Mouse (Mus musculus) forebrain, embryonic 12.5 days (tissue): ENCODE measurements around the gene Whamm. TPM values are rescaled to one million over a fixed set of nuclear protein-coding genes. Genes with fewer than 3 reads are reported as not detected.

Experiments used
- ATAC-seq: fragments of 200-750 bp; cut with Nextera tagmentation; 2 replicates; pipeline ENCODE4 v1.8.0; 2017; ENCODE audit warnings: moderate TSS enrichment; ENCODE audit not compliant: low FRiP score
- H3K27ac ChIP-seq: fragments of 300-500 bp; sonication (generic); 2 replicates; pipeline ENCODE4 v1.5.1; 2016; ENCODE audit warnings: mild to moderate bottlenecking
- H3K27me3 ChIP-seq: fragments of 300-500 bp; sonication (generic); 2 replicates; pipeline ENCODE4 v1.6.1; 2016; ENCODE audit warnings: mild to moderate bottlenecking
- H3K36me3 ChIP-seq: fragments of 300-500 bp; sonication (generic); replicated peaks from 2 replicates; pipeline ENCODE4 v1.6.1; 2016; ENCODE audit warnings: mild to moderate bottlenecking
- H3K4me1 ChIP-seq: fragments of 300-500 bp; sonication (generic); 2 replicates; pipeline ENCODE4 v1.6.1; 2016
- H3K4me2 ChIP-seq: fragments of 300-500 bp; sonication (generic); 2 replicates; pipeline ENCODE4 v1.6.1; 2016; ENCODE audit warnings: mild to moderate bottlenecking, moderate library complexity
- H3K4me3 ChIP-seq: fragments of 300-500 bp; sonication (generic); replicated peaks from 2 replicates; pipeline ENCODE4 v1.5.1; 2016; ENCODE audit warnings: mild to moderate bottlenecking
- H3K9ac ChIP-seq: fragments of 300-500 bp; sonication (generic); 2 replicates; pipeline ENCODE4 v1.6.1; 2016; ENCODE audit warnings: mild to moderate bottlenecking
- H3K9me3 ChIP-seq: fragments of 300-500 bp; sonication (generic); 2 replicates; pipeline ENCODE4 v1.6.1; 2016
- WGBS: fragments of 180-500 bp; shearing (Covaris S2); methylation state at CpG from one replicate; pipeline ENCODE4 v1.1.7; 2016; 5-methylcytosine and 5-hydroxymethylcytosine counted together
- polyA plus RNA-seq: library from polyadenylated mRNA; unstranded; fragments of >200 nt; fragmentation: Nextera tagmentation; extraction: Ambion mirVana; gene quantifications from 2 replicates; pipeline ENCODE4 v1.2.1, GENCODE M21; 2016

Whamm gene
- polyA plus RNA-seq, 1 experiment from 2014 or later = 6.0 TPM

- H3K9ac ChIP-seq = no peak overlapping the region
- H3K27me3 ChIP-seq = no peaks in the 10 kb centered on the region
- peaks cover 17% of the 10 kb centered on the region for H3K36me3 ChIP-seq
- 90% methylated on average over 5 of the region's 5 CpGs for WGBS
- H3K4me1 ChIP-seq = no peaks in the 10 kb centered on the region
- ATAC-seq = no peak
- no peak overlapping the region for H3K4me3 ChIP-seq
- H3K27ac ChIP-seq = no peak overlapping the region
- H3K9me3 ChIP-seq = no peaks in the 10 kb centered on the region
- no peak overlapping the region for H3K4me2 ChIP-seq
Observed at GRCm38 (mm10) chr7:81579312-81579711, 8.2 kb downstream of the Whamm start.

- Histone ChIP-seq H3K27me3 (no peaks in the 10 kb centered on the region), H3K4me1 (no peaks in the 10 kb centered on the region), H3K4me3 (no peak overlapping the region), H3K4me2 (no peak overlapping the region), H3K36me3 (peaks cover 30% of the 10 kb centered on the region), H3K9ac (no peak overlapping the region), H3K9me3 (no peaks in the 10 kb centered on the region), H3K27ac (no peak overlapping the region)
- ATAC-seq = no peak
- 62% methylated on average over 3 of the region's 3 CpGs for WGBS
Observed at GRCm38 (mm10) chr7:81583512-81583911, 12.4 kb downstream of the Whamm start.

GRCm38 (mm10) chr7:81585326-81585725 is 14.3 kb downstream of the Whamm start:
- ATAC-seq = no peak
- Histone ChIP-seq H3K4me3 (no peak overlapping the region), H3K9ac (no peak overlapping the region), H3K4me1 (no peaks in the 10 kb centered on the region), H3K27me3 (no peaks in the 10 kb centered on the region), H3K9me3 (no peaks in the 10 kb centered on the region), H3K36me3 (peaks cover 32% of the 10 kb centered on the region), H3K4me2 (no peak overlapping the region), H3K27ac (no peak overlapping the region)
- WGBS = 92% methylated on average over 7 of the region's 7 CpGs

DNA sequence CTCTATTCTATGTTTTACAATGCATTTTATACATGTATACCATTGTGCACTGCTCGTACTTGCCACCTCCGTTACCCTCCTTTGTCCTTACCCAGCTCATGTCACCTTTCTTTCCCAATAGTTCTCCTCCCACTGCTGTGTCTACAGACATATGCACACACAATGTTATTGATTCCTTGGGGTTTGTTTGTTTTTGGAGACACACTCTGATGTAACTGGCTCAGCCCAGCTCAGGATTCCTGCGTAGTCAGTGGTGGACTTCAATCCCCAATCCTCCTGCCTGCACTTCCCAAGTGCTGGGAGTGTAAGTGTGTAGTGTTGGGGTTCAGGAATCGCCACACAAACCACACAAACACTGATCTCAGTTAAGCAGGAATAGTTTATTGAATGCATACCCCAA is 16.2 kb downstream of the Whamm start:
- H3K4me2 ChIP-seq = no peak overlapping the region
- H3K4me1 ChIP-seq = no peaks in the 10 kb centered on the region
- H3K36me3 ChIP-seq = peaks cover 42% of the 10 kb centered on the region
- no peak overlapping the region for H3K9ac ChIP-seq
- H3K27ac ChIP-seq = no peak overlapping the region
- no peak for ATAC-seq
- H3K4me3 ChIP-seq = no peak overlapping the region
- no peaks in the 10 kb centered on the region for H3K27me3 ChIP-seq
- 84% methylated on average over 4 of the region's 4 CpGs for WGBS
- H3K9me3 ChIP-seq = no peaks in the 10 kb centered on the region

GRCm38 (mm10) chr7:81592686-81593085 is 21.6 kb downstream of the Whamm start:
- no peak for ATAC-seq
- peaks cover 62% of the 10 kb centered on the region for H3K36me3 ChIP-seq
- H3K4me2 ChIP-seq = no peak overlapping the region
- H3K4me3 ChIP-seq = no peak overlapping the region
- H3K4me1 ChIP-seq = no peaks in the 10 kb centered on the region
- 90% methylated on average over 9 of the region's 9 CpGs for WGBS
- H3K9ac ChIP-seq = no peak overlapping the region
- no peak overlapping the region for H3K27ac ChIP-seq
- no peaks in the 10 kb centered on the region for H3K9me3 ChIP-seq
- no peaks in the 10 kb centered on the region for H3K27me3 ChIP-seq

GRCm38 (mm10) chr7:81593387-81593786 is 22.3 kb downstream of the Whamm start:
- Histone ChIP-seq H3K4me3 (no peak overlapping the region), H3K27ac (no peak overlapping the region), H3K36me3 (peaks cover 68% of the 10 kb centered on the region), H3K4me1 (no peaks in the 10 kb centered on the region), H3K4me2 (no peak overlapping the region), H3K27me3 (no peaks in the 10 kb centered on the region), H3K9me3 (no peaks in the 10 kb centered on the region), H3K9ac (no peak overlapping the region)
- no peak for ATAC-seq
- 91% methylated on average over 8 of the region's 8 CpGs for WGBS

GRCm38 (mm10) chr7:81595056-81595455 is 24.0 kb downstream of the Whamm start:
- Histone ChIP-seq H3K36me3 (peaks cover 74% of the 10 kb centered on the region), H3K27ac (no peak overlapping the region)
- ATAC-seq = no peak

DNA sequence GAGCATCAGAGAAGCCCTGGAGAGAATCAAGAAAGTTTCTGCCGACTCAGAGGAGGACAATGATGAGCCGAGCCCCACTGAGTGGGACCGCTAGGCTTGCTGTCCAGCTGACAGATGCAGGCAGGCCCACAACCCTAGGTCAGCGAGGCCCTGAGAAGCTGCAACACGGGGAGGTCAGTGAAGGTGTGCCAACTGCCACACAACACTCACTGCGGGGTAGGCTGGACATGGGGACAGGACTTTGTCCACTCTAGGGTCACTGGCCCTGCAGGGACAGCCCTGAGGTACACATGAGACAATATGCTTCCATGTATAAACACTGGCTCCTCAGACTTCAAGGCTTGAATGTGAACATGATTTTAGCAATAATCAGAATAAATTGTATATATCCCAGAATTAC is 25.0 kb downstream of the Whamm start:
- no peaks in the 10 kb centered on the region for H3K4me1 ChIP-seq
- H3K36me3 ChIP-seq = peaks cover 72% of the 10 kb centered on the region
- H3K4me3 ChIP-seq = no peak overlapping the region
- 87% methylated on average over 6 of the region's 6 CpGs for WGBS
- no peak for ATAC-seq
- H3K27me3 ChIP-seq = no peaks in the 10 kb centered on the region
- H3K9me3 ChIP-seq = no peaks in the 10 kb centered on the region
- H3K4me2 ChIP-seq = no peak overlapping the region
- H3K9ac ChIP-seq = no peak overlapping the region
- H3K27ac ChIP-seq = no peak overlapping the region

More at GRCm38 (mm10) chr7:81595056-81595455, 24.0 kb downstream of the Whamm start:
- Histone ChIP-seq H3K4me2 (no peak overlapping the region), H3K4me1 (no peaks in the 10 kb centered on the region), H3K9me3 (no peaks in the 10 kb centered on the region), H3K4me3 (no peak overlapping the region), H3K27me3 (no peaks in the 10 kb centered on the region), H3K9ac (no peak overlapping the region)
- 90% methylated on average over 5 of the region's 5 CpGs for WGBS

- H3K36me3 ChIP-seq = peaks cover 57% of the 10 kb centered on the region
- no peak for ATAC-seq
Observed at GRCm38 (mm10) chr7:81597660-81598059, 26.6 kb downstream of the Whamm start.

GRCm38 (mm10) chr7:81599379-81600280 is 28.6 kb downstream of the Whamm start:
- Histone ChIP-seq H3K27me3 (no peaks in the 10 kb centered on the region), H3K9me3 (no peaks in the 10 kb centered on the region), H3K36me3 (peaks cover 38% of the 10 kb centered on the region), H3K4me2 (no peak overlapping the region), H3K9ac (no peak overlapping the region), H3K4me3 (no peak overlapping the region), H3K27ac (no peak overlapping the region), H3K4me1 (no peaks in the 10 kb centered on the region)
- 81% methylated on average over 8 of the region's 8 CpGs for WGBS
- no peak for ATAC-seq

More at GRCm38 (mm10) chr7:81597660-81598059, 26.6 kb downstream of the Whamm start:
- H3K4me2 ChIP-seq = no peak overlapping the region
- no peak overlapping the region for H3K27ac ChIP-seq
- WGBS = 93% methylated on average over 1 of the region's 1 CpGs
- no peak overlapping the region for H3K9ac ChIP-seq
- H3K27me3 ChIP-seq = no peaks in the 10 kb centered on the region
- H3K4me1 ChIP-seq = no peaks in the 10 kb centered on the region
- no peak overlapping the region for H3K4me3 ChIP-seq
- H3K9me3 ChIP-seq = no peaks in the 10 kb centered on the region

DNA sequence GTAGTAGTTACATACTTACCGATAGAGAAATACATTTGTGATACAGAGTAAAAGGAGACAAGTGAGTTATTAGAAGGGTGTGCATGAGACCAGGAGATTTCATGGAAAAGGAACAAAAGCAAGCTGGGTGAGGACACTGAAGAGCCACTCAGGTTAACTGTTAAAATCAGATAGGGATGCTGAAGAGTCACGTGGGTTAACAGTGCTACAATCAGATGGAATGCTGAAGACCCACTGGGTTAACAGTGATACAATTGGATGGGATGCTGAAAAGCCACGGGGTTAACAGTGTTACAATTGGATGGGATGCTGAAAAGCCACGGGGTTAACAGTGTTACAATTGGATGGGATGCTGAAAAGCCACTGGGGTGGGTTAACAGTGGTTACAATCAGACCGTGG is 33.9 kb downstream of the Whamm start:
- no peaks in the 10 kb centered on the region for H3K36me3 ChIP-seq
- H3K4me3 ChIP-seq = no peak overlapping the region
- no peak overlapping the region for H3K9ac ChIP-seq
- no peaks in the 10 kb centered on the region for H3K27me3 ChIP-seq
- H3K27ac ChIP-seq = no peak overlapping the region
- WGBS = 81% methylated on average over 5 of the region's 5 CpGs
- no peak overlapping the region for H3K4me2 ChIP-seq
- H3K9me3 ChIP-seq = no peaks in the 10 kb centered on the region
- no peak for ATAC-seq
- H3K4me1 ChIP-seq = no peaks in the 10 kb centered on the region

- Histone ChIP-seq H3K27me3 (no peaks in the 10 kb centered on the region), H3K36me3 (no peaks in the 10 kb centered on the region; the same call in 1 of the 2 replicates), H3K9ac (no peak overlapping the region), H3K4me2 (no peak overlapping the region), H3K27ac (no peak overlapping the region), H3K9me3 (no peaks in the 10 kb centered on the region), H3K4me3 (no peak overlapping the region), H3K4me1 (no peaks in the 10 kb centered on the region)
- WGBS = 70% methylated on average over 4 of the region's 4 CpGs
- no peak for ATAC-seq
Observed at GRCm38 (mm10) chr7:81605489-81605888, 34.4 kb downstream of the Whamm start.

DNA sequence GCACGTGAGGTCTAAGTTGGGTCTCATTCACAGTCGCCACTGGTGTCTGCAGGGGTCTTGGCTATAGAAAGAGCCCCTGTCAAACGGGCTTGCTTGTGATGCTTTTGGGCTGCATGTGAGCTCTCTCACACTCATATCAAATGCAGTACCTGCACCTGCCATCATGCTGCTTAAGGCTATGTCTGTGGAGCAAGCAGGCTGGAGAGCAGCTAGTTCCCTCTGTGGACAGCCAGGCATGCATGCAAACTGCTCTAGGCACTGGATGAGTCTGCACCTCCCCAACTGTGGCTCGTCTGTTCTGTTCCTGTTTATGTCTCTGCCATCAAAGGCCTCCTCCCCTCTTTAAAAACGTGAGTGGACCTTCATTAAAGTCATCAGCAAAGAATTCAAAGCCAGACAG is 35.4 kb downstream of the Whamm start:
- H3K4me1 ChIP-seq = no peaks in the 10 kb centered on the region
- no peaks in the 10 kb centered on the region for H3K27me3 ChIP-seq
- ATAC-seq = no peak
- no peak overlapping the region for H3K27ac ChIP-seq
- H3K9me3 ChIP-seq = no peaks in the 10 kb centered on the region
- H3K4me3 ChIP-seq = no peak overlapping the region
- WGBS = 59% methylated on average over 5 of the region's 5 CpGs
- no peaks in the 10 kb centered on the region; the same call in 1 of the 2 replicates for H3K36me3 ChIP-seq
- H3K4me2 ChIP-seq = no peak overlapping the region
- H3K9ac ChIP-seq = no peak overlapping the region
